Mouse (Mus musculus) megakaryocyte progenitor cell, adult 5-6 weeks (primary cell): ENCODE results near the gene Dnajc22. TPM values are rescaled to one million over a fixed set of nuclear protein-coding genes. Genes with fewer than 3 reads are reported as not detected.
A peak's percentile ranks its signal among the peaks of the same experiment; 100 is the strongest.
"Not testable (repeated sequence)": the region's sequence is repeated elsewhere in the genome, so short reads cannot be mapped to it uniquely, and the experiment has no call there.

Source experiments
- ATAC-seq: replicated peaks from 2 replicates; pipeline ENCODE4 v1.8.0; 2016; ENCODE audit warnings: mild to moderate bottlenecking, moderate TSS enrichment, inconsistent platforms; ENCODE audit not compliant: poor library complexity
- total RNA-seq, 2 experiments: library from RNA; stranded (forward) in 1 of 2; stranded (reverse) in 1 of 2; fragments of 157-497, 149-512 nt in 1 of 2; fragments of 200-1000 nt in 1 of 2; gene quantifications; 2 replicates each; pipeline versions ENCODE4 v1.2.3 to v1.2.4; 2015 to 2017

Dnajc22 gene
- total RNA-seq (2015) (not detected in 2 replicates), total RNA-seq (2017) (not detected in 2 replicates)

DNA sequence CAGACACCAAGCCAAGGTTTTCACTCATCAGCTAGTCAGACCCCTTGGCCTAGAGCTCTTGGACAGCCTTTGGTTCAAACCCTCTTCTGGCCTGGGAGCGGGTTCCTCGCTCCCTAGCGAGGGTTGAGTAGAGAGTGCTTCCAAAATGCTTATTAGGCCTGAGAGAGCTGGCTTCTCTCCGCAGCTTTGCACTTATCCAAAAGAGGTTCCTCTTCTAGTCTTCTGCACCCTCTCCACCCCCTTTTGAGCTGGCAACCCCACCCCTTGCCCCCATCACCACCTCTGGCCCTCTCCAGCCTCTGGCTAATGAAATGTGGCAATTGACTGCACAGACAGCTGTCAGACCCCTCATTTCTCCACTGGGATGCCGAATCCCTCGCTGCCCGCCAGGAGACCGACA is at the start of gene Dnajc22:
Gene Dnajc22 (plus strand): TSS at position 301 of the 400 bp plus-strand sequence.
- ATAC-seq = no peak

DNA sequence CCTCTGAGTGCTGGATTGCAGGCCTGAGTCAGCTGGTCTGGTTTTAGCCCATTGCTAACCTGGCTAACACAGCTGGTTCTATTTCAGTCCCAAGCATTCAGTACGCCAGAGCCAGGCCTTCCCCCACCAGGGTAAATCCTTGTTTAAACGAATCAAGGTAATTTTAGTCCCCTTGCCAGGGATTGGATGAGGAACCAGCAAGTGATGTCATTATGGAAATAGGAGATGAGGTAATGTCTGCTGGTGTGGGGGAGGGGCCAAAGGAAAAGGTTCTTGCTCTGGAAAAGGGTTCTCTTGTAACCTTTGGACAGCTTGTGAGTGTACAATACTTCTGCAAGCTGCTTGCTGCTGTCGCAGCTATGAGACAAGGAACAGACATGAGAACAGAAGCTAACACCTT is 48.1 kb upstream of the Dnajc22 start:
- no peak for ATAC-seq

DNA sequence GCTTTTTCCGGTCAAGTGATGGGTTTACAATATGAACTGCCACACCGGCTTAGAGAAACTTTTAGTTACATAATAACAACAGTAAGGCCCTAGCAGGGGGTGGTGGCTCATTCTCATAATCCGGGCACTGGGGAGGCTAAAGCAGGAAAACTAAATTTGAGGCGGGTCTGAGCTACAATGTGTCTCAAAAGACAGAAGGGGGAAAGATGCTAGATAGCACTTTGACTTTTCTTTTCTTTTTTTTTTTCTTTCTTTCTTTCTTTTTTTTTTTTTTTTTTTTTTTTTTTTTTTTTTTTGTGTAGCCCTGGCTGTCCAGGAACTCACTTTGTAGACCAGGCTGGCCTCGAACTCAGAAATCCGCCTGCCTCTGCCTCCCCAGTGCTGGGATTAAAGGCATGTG is 47.2 kb upstream of the Dnajc22 start:
- not testable (repeated sequence) for ATAC-seq

DNA sequence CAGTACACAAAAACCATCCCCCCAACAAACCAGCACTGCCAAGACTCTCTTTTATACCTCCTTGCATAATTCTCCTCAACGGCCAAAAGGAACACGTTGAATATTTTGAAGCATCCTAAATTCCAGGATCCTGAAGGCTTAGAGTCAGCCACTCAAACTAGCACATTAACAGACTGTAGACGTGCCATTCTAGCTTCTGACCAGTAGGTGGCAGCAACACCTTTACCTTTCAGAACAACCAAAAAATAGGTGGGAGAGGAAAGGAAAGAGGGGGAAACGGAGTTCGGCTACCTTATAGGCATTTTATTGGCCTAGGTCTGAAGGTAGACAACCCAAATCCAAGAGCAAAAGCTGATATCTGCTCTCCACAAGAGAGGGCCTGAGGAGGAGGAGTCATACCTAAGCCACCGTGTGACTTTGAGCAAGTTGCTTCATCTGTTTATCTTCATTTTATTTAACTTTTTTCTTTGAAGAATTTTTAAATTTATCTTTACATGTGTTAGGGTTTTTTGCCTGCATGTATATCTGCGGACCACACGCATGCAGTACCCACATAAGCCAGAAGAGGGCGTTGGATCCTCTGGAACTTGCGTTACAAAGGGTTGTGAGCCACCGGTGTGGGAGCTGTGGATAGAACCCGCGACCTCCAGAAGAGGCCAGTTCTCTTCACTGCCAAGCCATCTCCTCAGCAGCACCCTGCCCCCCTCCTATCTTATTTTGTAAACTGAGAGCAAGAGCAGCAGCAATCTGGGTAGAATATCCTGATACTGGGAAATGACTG is 43.3 kb upstream of the Dnajc22 start:
- peak; percentile 82 for ATAC-seq

DNA sequence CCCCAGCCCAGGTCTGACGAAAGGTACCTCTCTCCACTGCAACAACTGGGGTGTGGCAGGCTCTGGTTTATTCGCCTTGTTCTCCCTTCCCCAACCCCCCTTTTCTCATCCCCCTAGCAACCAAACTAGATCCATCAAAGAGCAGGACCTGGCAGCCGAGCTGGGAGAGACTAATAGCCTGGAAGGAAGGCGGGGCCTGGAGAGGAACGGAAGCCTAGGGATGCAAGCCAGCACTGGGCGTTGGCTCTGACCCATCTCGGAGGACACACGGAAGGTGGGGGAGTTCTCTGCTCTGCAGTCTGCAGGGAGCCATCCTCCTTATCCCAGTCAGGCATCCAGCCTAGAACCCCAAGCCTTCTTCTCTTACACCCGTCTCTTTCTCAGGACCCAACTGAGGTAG is 39.6 kb upstream of the Dnajc22 start:
- no peak for ATAC-seq

DNA sequence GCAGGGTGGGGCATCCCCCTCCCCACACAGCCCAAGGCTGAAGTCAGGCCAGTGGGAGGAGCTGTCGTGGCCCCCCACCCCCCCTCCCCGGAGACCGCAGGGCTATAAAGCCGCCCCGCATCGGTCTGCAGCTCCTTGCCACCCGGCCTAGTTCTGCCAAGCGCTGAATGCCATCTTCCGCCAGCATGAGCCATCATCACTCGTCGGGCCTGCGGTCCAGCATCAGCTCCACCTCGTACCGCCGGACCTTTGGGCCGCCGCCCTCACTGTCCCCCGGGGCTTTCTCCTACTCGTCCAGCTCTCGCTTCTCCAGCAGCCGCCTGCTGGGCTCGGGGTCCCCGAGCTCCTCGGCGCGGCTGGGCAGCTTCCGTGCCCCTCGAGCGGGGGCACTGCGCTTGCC is 37.9 kb upstream of the Dnajc22 start, which contains the start of gene Prph:
Gene Prph (plus strand): TSS at position 135 of the 400 bp plus-strand sequence.
- ATAC-seq = no peak

DNA sequence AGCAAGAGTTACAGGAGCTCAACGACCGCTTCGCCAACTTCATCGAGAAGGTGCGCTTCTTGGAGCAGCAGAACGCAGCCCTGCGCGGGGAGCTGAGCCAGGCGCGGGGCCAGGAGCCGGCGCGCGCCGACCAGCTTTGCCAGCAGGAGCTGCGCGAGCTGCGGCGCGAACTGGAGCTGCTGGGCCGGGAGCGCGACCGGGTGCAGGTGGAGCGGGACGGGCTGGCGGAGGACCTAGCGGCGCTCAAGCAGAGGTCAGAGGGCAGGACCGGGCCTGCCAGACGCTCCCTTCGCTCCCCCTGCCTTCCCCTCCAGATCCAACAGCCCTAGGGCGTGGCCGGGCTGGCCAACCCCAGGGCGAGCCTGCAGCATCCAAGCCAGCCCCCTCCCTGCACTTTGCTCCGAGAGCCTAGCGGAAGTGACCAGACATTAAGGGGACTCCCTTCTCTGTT is 37.4 kb upstream of the Dnajc22 start:
- peak; percentile 30 for ATAC-seq

DNA sequence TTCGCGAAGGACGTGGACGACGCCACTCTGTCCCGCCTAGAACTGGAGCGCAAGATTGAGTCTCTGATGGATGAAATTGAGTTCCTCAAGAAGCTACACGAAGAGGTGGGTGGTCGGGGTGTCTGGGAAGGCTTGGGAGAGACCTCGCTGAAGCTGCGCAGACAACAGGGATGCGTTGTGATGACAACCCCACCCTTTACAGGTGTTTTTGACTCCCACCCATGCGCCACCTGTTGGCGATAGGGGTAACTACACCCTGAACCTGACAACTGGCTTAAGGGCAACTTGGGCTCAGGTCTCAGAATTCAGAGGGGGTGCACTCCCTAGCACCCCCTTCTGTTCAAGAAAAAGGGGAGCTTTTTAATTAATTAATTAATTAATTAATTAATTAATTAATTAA is 36.6 kb upstream of the Dnajc22 start:
- ATAC-seq = peak; percentile 75

DNA sequence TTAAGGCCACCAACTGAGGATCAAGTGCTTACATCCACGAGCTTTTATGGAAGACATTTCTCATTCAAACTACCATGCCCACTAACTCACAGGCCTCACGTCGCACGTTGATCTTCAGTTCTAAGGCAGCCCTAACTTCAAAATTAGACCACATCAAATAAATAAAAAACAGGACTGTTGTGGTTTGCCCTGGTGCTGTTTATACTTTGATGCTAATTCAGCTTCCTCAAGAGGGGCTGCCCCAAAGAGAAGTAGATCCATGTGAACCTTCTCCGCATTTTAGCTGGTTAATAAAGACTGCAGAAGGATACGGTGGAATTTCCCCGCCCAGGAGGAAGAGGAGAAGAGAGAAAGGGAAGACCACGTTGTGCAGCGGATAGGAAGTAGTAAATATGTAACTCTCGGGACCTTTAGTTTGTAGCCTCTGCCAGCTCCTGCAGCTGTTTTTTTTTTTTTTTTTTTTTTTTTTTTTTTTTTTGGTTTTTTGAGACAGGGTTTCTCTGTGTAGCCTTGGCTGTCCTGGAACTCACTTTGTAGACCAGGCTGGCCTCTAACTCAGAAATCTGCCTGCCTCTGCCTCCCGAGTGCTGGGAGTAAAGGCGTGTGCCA is 27.3 kb upstream of the Dnajc22 start:
- no peak for ATAC-seq

DNA sequence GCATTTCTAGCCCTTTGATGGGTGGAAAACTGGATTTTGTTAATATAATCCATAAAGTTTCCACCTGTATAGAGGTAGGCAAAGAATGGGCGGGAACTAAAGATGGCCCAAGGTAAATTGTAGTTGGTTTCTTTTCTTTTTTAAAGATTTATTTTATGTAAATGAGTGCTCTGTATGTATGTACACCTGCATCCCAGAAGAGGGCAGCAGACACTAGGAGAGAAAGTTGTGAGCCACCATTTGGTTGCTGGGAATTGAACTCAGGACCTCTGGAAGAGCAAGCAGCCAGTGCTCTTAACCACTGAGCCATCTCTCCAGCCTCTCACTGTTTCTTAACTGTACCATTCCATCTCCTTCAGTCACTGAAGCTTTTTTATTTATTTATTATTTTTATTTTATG is 21.0 kb upstream of the Dnajc22 start:
- ATAC-seq = no peak

DNA sequence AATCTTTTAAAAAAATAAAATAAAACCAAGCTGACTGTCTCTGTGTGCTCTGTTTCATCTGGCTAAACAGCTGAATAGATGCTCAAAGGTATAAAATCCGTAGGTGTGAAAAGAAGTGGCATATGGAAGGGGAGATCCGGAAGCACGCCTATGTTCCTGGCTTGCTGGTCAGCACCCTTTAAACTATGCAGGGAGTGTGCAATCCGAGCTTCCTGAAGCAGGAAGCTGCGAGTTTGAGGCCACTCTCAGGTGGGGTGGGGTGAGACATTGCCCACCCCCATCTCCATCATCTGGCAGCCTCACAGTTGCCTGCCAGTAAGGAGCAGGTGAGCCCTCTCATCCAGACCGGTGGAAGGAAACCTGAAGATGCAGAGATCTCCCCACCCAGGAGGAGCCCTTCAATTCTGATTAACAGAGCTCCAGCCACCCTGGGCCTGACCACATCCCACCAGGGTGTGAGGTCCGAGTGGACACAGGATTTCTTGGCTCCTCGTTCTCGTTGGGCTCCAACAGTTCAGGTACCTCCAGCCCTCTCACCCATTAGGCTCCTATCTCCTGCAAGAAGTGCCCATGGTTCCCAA is 18.9 kb upstream of the Dnajc22 start, which contains the start of gene Troap:
Gene Troap (plus strand): TSS at position 557 of the 581 bp plus-strand sequence.
- no peak for ATAC-seq

DNA sequence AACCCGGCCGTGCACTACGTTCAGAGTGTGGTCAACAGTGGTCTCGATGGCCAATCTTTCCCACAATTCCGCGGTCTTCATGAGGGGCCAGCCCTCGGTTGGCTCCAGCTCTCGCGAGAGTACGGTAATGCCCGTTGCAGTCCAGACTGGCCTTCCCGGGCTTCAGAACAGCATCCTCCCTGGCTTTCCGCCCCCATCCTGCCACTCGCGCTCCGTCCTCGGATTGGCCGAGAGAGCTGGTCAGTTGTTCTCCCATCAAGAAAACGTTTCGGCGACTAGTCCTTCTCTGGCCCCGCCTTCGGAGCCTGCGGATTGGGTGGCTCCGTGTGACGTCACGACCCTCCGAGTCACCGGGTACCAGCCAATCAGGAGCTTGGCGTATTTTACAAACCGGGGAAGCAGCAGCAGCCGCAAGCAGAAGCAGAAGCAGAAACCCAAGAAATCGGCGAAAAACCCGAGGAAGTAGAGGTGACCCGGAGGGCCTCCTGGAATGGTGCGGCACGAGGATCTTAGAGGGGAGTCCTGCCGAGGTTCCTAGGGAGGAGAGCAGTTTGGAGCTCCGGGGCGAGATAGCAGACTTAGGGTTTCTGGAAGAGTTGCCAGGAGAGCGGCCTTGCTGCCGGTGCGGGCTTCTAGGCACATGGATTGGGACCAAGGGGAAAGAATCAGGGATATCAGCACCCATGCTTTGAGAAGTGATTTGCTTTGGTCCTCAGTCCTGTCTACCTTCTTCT is 18.2 kb upstream of the Dnajc22 start:
- peak; percentile 96 for ATAC-seq

DNA sequence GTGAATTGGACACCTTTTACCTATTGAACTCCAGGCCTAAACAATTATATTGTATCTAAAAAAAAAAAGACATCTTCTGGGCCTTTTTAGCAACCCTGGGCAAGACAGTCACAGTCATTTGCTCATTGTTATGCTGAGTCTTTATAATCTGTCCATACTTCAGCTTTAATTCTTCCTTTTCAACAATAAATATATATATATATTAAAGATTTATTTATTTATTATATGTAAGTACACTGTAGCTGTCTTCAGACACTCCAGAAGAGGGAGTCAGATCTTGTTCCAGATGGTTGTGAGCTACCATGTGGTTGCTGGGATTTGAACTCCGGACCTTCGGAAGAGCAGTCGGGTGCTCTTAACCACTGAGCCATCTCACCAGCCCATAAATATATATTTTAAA is 17.0 kb upstream of the Dnajc22 start:
- ATAC-seq = not testable (repeated sequence)

DNA sequence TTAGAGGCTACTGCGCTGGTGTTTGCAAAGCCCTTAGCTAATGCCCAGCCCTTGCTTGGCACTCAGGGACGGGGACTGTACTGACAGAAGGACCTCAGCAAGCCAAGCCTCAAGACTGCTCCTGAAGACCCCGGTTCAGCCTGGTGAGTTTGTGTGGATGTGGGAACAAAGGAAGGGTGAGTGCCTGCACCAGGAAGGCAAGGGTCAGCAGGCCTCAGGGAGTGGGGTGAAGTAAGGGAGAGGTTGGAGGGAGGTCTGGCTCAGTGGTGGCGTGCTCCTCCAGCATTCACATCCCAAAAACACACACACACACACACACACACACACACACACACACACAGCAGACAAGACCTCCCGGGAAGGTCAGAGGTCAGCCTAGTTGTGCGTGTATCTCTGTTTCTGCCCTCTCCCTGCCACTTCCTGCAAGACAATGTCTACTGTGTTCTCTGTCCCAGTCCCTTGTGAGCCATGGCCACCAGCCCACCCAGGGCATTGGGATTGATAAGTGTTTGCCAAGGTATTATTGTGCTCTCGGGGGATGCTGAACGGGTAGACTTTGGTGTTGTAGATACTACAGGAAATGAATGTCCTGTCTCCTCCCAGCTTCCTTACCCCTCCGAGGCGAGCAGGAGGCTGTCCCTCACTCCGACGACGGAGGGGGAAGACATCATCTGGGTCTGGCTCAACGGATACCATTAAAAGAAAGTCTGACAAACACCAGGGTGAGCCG is 14.6 kb upstream of the Dnajc22 start:
- ATAC-seq = no peak

DNA sequence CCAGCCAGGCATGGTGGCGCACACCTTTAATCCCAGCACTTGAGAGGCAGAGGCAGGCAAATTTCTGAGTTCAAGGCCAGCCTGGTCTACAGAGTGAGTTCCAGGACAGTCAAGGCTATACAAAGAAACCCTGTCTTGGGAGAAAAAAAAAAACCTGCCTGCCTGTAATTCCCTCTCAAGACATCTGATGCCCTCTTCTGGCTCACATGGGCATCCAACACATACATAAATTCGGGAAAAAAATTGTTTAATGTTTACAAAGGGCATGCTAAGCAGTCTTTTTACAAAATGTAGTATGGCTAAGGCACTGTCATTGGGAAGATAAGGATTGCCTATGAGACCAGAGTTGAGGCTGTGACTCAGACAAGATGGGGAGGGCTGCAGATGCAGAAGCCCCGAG is 13.2 kb upstream of the Dnajc22 start:
- ATAC-seq = no peak

DNA sequence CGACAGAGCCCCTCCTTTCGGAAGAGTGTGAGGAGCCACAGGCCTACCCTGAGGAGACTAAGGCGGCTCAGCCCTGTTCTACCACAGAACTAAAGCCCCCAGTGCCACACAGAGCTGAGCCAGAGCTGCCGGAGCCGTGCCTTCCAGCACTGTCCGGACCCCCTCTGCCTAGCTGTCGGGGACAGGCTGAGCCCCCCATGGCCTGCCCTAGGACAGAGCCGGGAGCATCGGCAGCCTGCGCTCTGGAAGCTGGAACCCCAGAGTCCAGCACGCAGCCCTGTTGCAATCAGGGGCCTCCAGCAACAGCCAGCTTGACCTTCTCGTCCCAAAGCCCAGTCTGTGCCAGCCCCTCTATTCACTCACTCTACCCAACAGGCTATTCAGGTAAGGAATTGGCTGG is 10.6 kb upstream of the Dnajc22 start:
- ATAC-seq = no peak

DNA sequence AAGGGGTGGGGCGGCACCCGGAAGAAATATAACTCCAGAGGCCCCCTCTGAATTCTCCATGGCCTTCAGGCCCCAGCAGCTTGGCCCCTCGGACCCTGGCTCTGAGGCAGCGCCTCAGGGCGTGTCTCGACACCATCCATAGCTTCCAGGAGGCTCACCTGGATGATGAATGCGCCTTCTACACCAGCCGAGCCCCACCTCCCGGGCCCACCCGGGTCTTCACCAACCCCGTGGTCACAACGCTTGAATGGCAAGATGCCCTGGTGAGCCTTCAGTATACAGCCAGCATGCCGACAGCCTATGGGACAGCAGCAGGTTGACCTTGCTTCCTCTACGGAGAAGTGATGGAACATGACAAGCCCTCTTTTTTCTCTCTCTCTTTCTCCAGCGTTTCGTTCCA is 10.1 kb upstream of the Dnajc22 start:
- ATAC-seq = no peak

DNA sequence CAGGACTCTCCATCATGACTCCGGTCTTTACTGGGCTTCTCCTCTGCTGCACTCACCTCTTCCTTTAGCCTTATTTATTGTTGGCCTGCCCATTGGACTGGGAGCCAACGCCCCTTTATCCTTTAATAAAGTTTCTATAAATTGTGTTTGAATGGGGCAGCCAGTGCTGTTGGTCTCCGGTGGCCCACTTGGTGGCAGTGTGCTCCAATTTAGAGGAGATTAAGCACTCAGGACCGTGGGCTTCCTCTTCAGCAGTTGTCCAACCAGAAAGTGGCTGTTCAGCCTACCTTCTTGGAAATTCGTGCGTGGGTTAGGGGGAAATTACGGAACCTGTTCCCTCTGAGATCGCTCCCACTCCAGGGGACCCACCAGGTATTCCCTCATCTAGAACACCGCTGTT is 9.7 kb upstream of the Dnajc22 start:
- peak; percentile 70 for ATAC-seq

DNA sequence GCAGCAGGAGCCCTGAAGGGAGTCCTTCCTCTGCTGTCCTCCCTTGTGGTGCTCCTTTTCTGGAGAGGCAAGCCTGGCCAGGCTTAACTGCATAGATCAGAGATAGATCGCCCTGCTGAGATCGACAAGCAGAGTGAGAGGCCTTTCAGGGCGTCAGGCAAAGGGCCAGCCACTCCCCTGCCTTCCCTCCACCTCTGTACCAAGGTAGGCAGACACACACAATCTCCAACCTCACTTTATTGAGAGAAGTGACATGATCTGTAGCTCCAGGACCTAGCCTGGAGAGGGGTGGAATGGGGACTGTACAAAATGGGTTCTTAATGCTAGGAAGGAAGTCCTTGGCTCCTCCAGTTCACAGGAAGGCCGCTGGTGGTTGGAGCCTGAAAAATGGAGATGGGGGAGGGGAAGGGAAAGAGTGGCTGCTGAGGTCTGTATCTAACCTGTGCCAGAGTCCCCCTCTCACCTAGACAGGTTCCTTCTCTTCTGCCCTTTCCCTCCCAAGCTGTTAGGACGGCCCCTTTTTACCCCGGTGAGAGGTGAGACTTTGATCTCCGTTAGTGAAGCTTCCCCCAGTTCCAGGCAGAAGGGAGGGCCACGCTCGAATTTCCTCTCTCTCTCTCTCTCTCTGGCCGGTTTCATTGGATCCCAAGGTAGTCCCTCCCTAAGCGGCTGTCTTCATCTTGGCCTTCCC is 9.0 kb upstream of the Dnajc22 start:
- ATAC-seq = no peak

DNA sequence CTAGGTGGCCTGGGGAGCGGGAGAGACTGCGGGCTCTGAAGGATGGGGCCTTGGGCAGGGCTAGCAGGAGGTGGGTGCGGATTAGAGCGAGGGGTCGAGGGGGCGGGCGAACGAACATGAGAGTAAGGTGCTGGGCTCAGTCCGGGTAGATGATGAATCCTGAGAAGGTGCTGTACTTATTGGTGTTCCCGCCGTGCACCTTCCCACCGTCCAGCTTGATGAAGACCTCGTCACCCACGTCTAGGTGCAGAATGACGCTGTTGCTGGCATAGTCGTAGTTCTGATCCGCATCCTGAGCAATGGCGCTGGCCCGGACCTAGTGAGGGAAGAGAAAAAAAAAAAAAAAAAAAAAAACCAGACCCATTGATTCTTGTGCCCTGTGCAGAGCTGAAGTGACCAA is 8.4 kb upstream of the Dnajc22 start:
- ATAC-seq = no peak
